Comparison of ENCODE assay signal across 19 mouse cellular contexts in the genomic region with DNA sequence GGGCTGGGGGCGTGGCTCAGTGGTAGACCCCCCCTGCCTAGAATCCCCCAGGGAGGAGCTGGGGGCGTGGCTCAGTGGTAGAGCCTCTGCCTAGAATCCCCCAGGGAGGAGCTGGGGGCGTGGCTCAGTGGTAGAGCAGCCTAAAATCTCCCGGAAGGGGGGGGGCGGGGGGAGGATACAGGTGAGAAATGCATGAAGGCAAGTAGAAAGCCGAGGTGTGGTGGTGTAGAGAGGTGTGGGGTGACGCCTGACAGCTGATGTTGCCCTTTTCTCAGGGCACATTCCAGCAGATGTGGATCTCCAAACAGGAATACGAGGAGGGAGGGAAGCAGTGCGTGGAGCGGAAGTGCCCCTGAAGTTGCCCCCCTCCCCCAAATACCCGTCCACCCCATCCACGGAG. TPM values are rescaled to one million over a fixed set of nuclear protein-coding genes. Genes with fewer than 3 reads are reported as not detected.
A peak's percentile ranks its signal among the peaks of the same experiment; 100 is the strongest.
DNase-seq lines count a peak whose midpoint lies in the region; ATAC-seq and TF ChIP-seq lines count a peak whose summit lies in the region.
"Had no signal": no experiment of that assay in that cellular context is flagged by ENCODE, and none has a peak within 500 bp of the region (broad histone marks: within the 10 kb centered on the region; RNA-seq: fewer than 3 reads in every experiment).

No protein-coding gene starts in this region.

- no peak overlapping the region for H3ac ChIP-seq in myocyte (ENCODE audit: control insufficient read depth, insufficient read length)

- H3K36me3 ChIP-seq in lung, embryonic 14.5 days (ENCODE audit: insufficient read depth) = no peaks in the 10 kb centered on the region
- H3K36me3 ChIP-seq in myocyte (ENCODE audit: control insufficient read depth, insufficient read depth) = no peaks in the 10 kb centered on the region
- H3K36me3 ChIP-seq: embryonic facial prominence, embryonic 12.5 days; forebrain, embryonic 10.5 days; heart, embryonic 12.5 days; limb, embryonic 12.5 days; midbrain, embryonic 12.5 days had no signal

- no peak overlapping the region for H3K27ac ChIP-seq in lung, embryonic 14.5 days (ENCODE audit: low read depth)
- H3K27ac ChIP-seq: embryonic facial prominence, embryonic 12.5 days; limb, embryonic 12.5 days; midbrain, embryonic 12.5 days had no signal

- no peak for TF ChIP-seq POLR2A in myocyte (IDR thresholded peaks at IDR 0.05; ENCODE audit: insufficient read length, low read depth)

- no peaks in the 10 kb centered on the region for H3K9me3 ChIP-seq in lung, embryonic 14.5 days (ENCODE audit: low read depth, low read length)
- H3K9me3 ChIP-seq: embryonic facial prominence, embryonic 12.5 days; forebrain, embryonic 10.5 days; limb, embryonic 12.5 days; midbrain, embryonic 12.5 days had no signal

- 53% methylated on average over 12 of the region's 12 CpGs for WGBS in lung, embryonic 14.5 days

- no peak for TF ChIP-seq CTCF in lung, embryonic 14.5 days (IDR thresholded peaks at IDR 0.05; ENCODE audit: low read depth)

- no peak overlapping the region for H3K9ac ChIP-seq in lung, embryonic 14.5 days
- H3K9ac ChIP-seq: embryonic facial prominence, embryonic 12.5 days; heart, embryonic 12.5 days; limb, embryonic 12.5 days; midbrain, embryonic 12.5 days had no signal

- no peak for ATAC-seq in CD4-positive, CD25-positive, alpha-beta regulatory T cell, adult 4 months
- no peak; the same call in 1 of the 2 replicates for ATAC-seq in lung, embryonic 14.5 days (ENCODE audit: insufficient read depth)

- H3K4me2 ChIP-seq in lung, embryonic 14.5 days = 0 out of 2 replicates have a peak overlapping the region, but pooled peaks have one; percentile 12
- H3K4me2 ChIP-seq in myocyte (ENCODE audit: low read depth) = peak overlapping the region; percentile 66
- H3K4me2 ChIP-seq: embryonic facial prominence, embryonic 12.5 days; limb, embryonic 12.5 days; midbrain, embryonic 12.5 days had no signal

- peaks cover under 1% of the 10 kb centered on the region; the same call in 1 of the 2 replicates for H3K27me3 ChIP-seq in lung, embryonic 14.5 days (ENCODE audit: insufficient read depth, low read length)
- H3K27me3 ChIP-seq in myocyte (ENCODE audit: control insufficient read depth, insufficient read depth, insufficient read length) = peaks cover 8% of the 10 kb centered on the region
- H3K27me3 ChIP-seq: embryonic facial prominence, embryonic 12.5 days had no signal

- DNase-seq in CD4-positive, CD25-positive, alpha-beta regulatory T cell, adult 2 months (ENCODE audit: low read depth, low spot score) = peak; percentile 16
- DNase-seq in lung, embryonic 14.5 days = no peak
- no peak for DNase-seq in lung, postnatal 14 days
- peak; percentile 14 for DNase-seq in ZHBTc4 (ENCODE audit: low read depth, low spot score)
- no peak for DNase-seq in layer of hippocampus, adult 9-10 months (ENCODE audit: low spot score)
- DNase-seq in adrenal gland, adult 2 months = no peak
- DNase-seq: cerebellum, adult 9-10 months; gastrocnemius, postnatal 25 days; thymus, adult 18-20 months had no signal

- no peak overlapping the region for H3K4me3 ChIP-seq in lung, embryonic 14.5 days (ENCODE audit: low read depth, low read length)
- peak overlapping the region; percentile 2 for H3K4me3 ChIP-seq in myocyte
- H3K4me3 ChIP-seq: embryonic facial prominence, embryonic 12.5 days; forebrain, embryonic 10.5 days; heart, embryonic 12.5 days; limb, embryonic 12.5 days; midbrain, embryonic 12.5 days had no signal

- peaks cover 4% of the 10 kb centered on the region; the same call in 1 of the 2 replicates for H3K4me1 ChIP-seq in lung, embryonic 14.5 days (ENCODE audit: insufficient read depth)
- H3K4me1 ChIP-seq: embryonic facial prominence, embryonic 12.5 days; limb, embryonic 12.5 days; midbrain, embryonic 12.5 days had no signal

- H3K79me2 ChIP-seq in myocyte (ENCODE audit: control insufficient read depth, insufficient read depth) = no peaks in the 10 kb centered on the region

TF ChIP-seq in myocyte, 11 proteins besides CTCF, POLR2A, EP300 and RAD21:
- no peak for TF ChIP-seq SRF (IDR thresholded peaks at IDR 0.05; ENCODE audit: control insufficient read depth, insufficient read length, low read depth)
- no peak for TF ChIP-seq MAX (IDR thresholded peaks at IDR 0.05; ENCODE audit: low read depth)
- no peak for TF ChIP-seq TCF3 (IDR thresholded peaks at IDR 0.05; ENCODE audit: insufficient read length, low read depth)
- no peak for TF ChIP-seq E2F4 (IDR thresholded peaks at IDR 0.05; ENCODE audit: insufficient read depth)

RNA-seq across cellular contexts. Expression of a gene that starts 0.6 kb away (rescaled TPM):
- polyA plus RNA-seq in CD4-positive, CD25-positive, alpha-beta regulatory T cell, adult 4 months (2017; shearing (Covaris generic)) = 1 to 10 TPM in 1 of 2 experiments, not detected in 1; 1.6 TPM
- 0.31 and 0.47 TPM in 2 replicates for polyA plus RNA-seq in lung, embryonic 14.5 days (2014; fragmentation: Nextera tagmentation; extraction: Ambion mirVana)
- 1.1 TPM for polyA plus RNA-seq in myocyte (2012; fragmentation: generic; extraction: Trizol)
- 1 to 10 TPM; 1.1 to 1.9 TPM for total RNA-seq in adrenal gland, adult 2 months (2021)
- polyA plus RNA-seq in adrenal gland, adult 2 months (2012; rRNA removed) = 1.9 and 2.4 TPM in 2 replicates
- total RNA-seq: gastrocnemius, postnatal 25 days had no signal

RNA-seq across cellular contexts. Expression of a gene that starts 15.7 kb away (rescaled TPM):
- polyA plus RNA-seq in CD4-positive, CD25-positive, alpha-beta regulatory T cell, adult 4 months (2017; shearing (Covaris generic)) = not detected
- 0.26 TPM in 1 of 2 replicates, not detected in the other for polyA plus RNA-seq in lung, embryonic 14.5 days (2014; fragmentation: Nextera tagmentation; extraction: Ambion mirVana)
- not detected for polyA plus RNA-seq in myocyte (2012; fragmentation: generic; extraction: Trizol)
- 1 to 10 TPM; 2.8 to 5.2 TPM for total RNA-seq in adrenal gland, adult 2 months (2021)
- 6.0 and 10.0 TPM in 2 replicates for polyA plus RNA-seq in adrenal gland, adult 2 months (2012; rRNA removed)
- total RNA-seq: gastrocnemius, postnatal 25 days had no signal

RNA-seq across cellular contexts. Expression of a gene that starts 31.8 kb away (rescaled TPM):
- polyA plus RNA-seq in CD4-positive, CD25-positive, alpha-beta regulatory T cell, adult 4 months (2017; shearing (Covaris generic)) = 10 to 100 TPM; 27.3 to 28.8 TPM
- polyA plus RNA-seq in lung, embryonic 14.5 days (2014; fragmentation: Nextera tagmentation; extraction: Ambion mirVana) = 33.9 and 37.8 TPM in 2 replicates
- 30.3 TPM for polyA plus RNA-seq in myocyte (2012; fragmentation: generic; extraction: Trizol)
- total RNA-seq in adrenal gland, adult 2 months (2021) = 10 to 100 TPM; 45.4 to 54.1 TPM
- 211 TPM in 2 replicates for polyA plus RNA-seq in adrenal gland, adult 2 months (2012; rRNA removed)

RNA-seq across cellular contexts. Expression of a gene that starts 35.7 kb away (rescaled TPM):
- polyA plus RNA-seq in CD4-positive, CD25-positive, alpha-beta regulatory T cell, adult 4 months (2017; shearing (Covaris generic)) = 10 to 100 TPM; 36.8 to 66.7 TPM
- 411 and 440 TPM in 2 replicates for polyA plus RNA-seq in lung, embryonic 14.5 days (2014; fragmentation: Nextera tagmentation; extraction: Ambion mirVana)
- 632 TPM for polyA plus RNA-seq in myocyte (2012; fragmentation: generic; extraction: Trizol)
- total RNA-seq in adrenal gland, adult 2 months (2021) = 100 to 1,000 TPM; 553 to 611 TPM
- polyA plus RNA-seq in adrenal gland, adult 2 months (2012; rRNA removed) = 1,578 and 1,712 TPM in 2 replicates

RNA-seq across cellular contexts. Expression of a gene that starts 36.0 kb away (rescaled TPM):
- polyA plus RNA-seq in CD4-positive, CD25-positive, alpha-beta regulatory T cell, adult 4 months (2017; shearing (Covaris generic)) = not detected
- polyA plus RNA-seq in lung, embryonic 14.5 days (2014; fragmentation: Nextera tagmentation; extraction: Ambion mirVana) = 0.37 and 0.38 TPM in 2 replicates
- polyA plus RNA-seq in myocyte (2012; fragmentation: generic; extraction: Trizol) = not detected
- total RNA-seq in adrenal gland, adult 2 months (2021) = not detected
- polyA plus RNA-seq in adrenal gland, adult 2 months (2012; rRNA removed) = not detected in 2 replicates
- total RNA-seq: gastrocnemius, postnatal 25 days; layer of hippocampus, postnatal 10 days had no signal
- polyA plus RNA-seq: cortical plate, adult 2 months; heart, embryonic 12.5 days; kidney, adult 2 months; midbrain, embryonic 12.5 days had no signal

Comparison
In these comparisons a context has a peak if more than half of its experiments do, and no peak if none do; other contexts are left out.
1. DNase-seq: peak in CD4-positive, CD25-positive, alpha-beta regulatory T cell, adult 2 months (single experiment) and ZHBTc4 (single experiment); none in lung, embryonic 14.5 days (single experiment), lung, postnatal 14 days (single experiment), layer of hippocampus, adult 9-10 months (single experiment) and adrenal gland, adult 2 months (single experiment).